Mouse (Mus musculus) liver, adult 2 months (tissue): ENCODE measurements around the gene Styk1. TPM values are rescaled to one million over a fixed set of nuclear protein-coding genes. Genes with fewer than 3 reads are reported as not detected.

Experiments used
- DNase-seq: peaks from one replicate; pipeline ENCODE4 v3.0.0-alpha.2; 2011; ENCODE audit warnings: low read depth, low spot score; ENCODE audit errors: extremely low read depth
- H3K27ac ChIP-seq: fragments of 200-500 bp; replicated peaks from 2 replicates; pipeline ENCODE4 v1.5.1; 2012; ENCODE audit warnings: low read depth, mild to moderate bottlenecking, control low read depth, inconsistent platforms, low read length; ENCODE audit not compliant: insufficient read depth
- H3K27me3 ChIP-seq: fragments of 200-500 bp; 2 replicates; pipeline ENCODE4 v1.6.1; 2012; ENCODE audit warnings: mild to moderate bottlenecking, moderate library complexity, low read length, inconsistent platforms; ENCODE audit not compliant: control insufficient read depth, insufficient read depth
- H3K36me3 ChIP-seq: fragments of 200-500 bp; 2 replicates; pipeline ENCODE4 v1.6.1; 2012; ENCODE audit warnings: low read length, inconsistent platforms; ENCODE audit not compliant: control insufficient read depth, insufficient read depth
- H3K4me1 ChIP-seq: fragments of 200-500 bp; 2 replicates; pipeline ENCODE4 v1.6.1; 2011; ENCODE audit warnings: low read length; ENCODE audit not compliant: control insufficient read depth, insufficient read depth
- H3K4me3 ChIP-seq: fragments of 200-500 bp; 2 replicates; pipeline ENCODE4 v1.5.1; 2011; ENCODE audit warnings: low read depth, mild to moderate bottlenecking, control low read depth, low read length, moderate library complexity; ENCODE audit not compliant: insufficient read depth
- H3K79me2 ChIP-seq: fragments of 200-500 bp; 2 replicates; pipeline ENCODE4 v1.6.1; 2012; ENCODE audit warnings: inconsistent platforms, mild to moderate bottlenecking, low read length, moderate library complexity; ENCODE audit not compliant: control insufficient read depth, insufficient read depth
- H3K9ac ChIP-seq: fragments of 200-500 bp; 2 replicates; pipeline ENCODE4 v1.6.1; 2012; ENCODE audit warnings: low read depth, mild to moderate bottlenecking, control low read depth, inconsistent platforms, low read length
- CTCF ChIP-seq: fragments of 200-500 bp; IDR thresholded peaks from 2 replicates; pipeline ENCODE4 v1.5.1; 2011; ENCODE audit warnings: low read depth, low read length, control low read depth
- POLR2A ChIP-seq: fragments of 200-500 bp; IDR thresholded peaks from 2 replicates; pipeline ENCODE4 v1.6.1; 2011; ENCODE audit warnings: low read length, control low read depth; ENCODE audit not compliant: insufficient read depth; ENCODE audit errors: extremely low read depth
- WGBS: fragments of 180-500 bp; shearing (Covaris S2); methylation state at CpG from one replicate; pipeline ENCODE4 v1.1.7; 2018; 5-methylcytosine and 5-hydroxymethylcytosine counted together
- polyA plus RNA-seq: library from polyadenylated mRNA; depleted of rRNA; stranded (reverse); fragments of >200 nt; gene quantifications from 2 replicates; pipeline ENCODE4 v1.2.3, GENCODE M21; 2012
- total RNA-seq: library from RNA; depleted of rRNA; stranded (reverse); fragments of >200 nt; gene quantifications from 2 replicates; pipeline ENCODE4 v1.2.3, GENCODE M21; 2014

Styk1 gene
- total and polyA plus RNA-seq, 2 experiments: not detected

DNA sequence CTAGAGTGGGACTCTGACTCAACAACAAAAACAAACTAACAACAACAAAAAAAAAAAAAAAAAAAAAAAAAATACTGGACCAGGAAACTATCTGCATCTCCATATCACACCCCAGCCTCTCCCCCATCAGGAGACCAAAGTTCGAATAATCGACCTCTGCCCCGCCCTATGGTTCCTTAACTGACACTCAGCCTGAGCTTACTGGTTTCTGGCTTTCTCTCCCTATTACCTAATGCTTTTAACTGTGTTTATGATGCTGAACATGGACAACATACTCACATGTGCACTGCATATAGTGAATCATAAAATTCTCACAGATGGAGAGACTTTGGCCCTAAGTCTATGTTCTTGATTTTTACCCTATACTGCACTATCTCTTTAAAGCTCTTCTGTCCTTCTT is 14.1 kb downstream of the Styk1 start:
- H3K9ac ChIP-seq: no peak overlapping the region
- WGBS: 85% methylated on average over 3 of the region's 3 CpGs
- TF ChIP-seq POLR2A: no peak
- TF ChIP-seq CTCF: no peak
- no peaks in the 10 kb centered on the region for H3K79me2 ChIP-seq
- H3K4me3 ChIP-seq: no peak overlapping the region
- no peak for DNase-seq
- no peaks in the 10 kb centered on the region for H3K27me3 ChIP-seq
- no peak overlapping the region for H3K27ac ChIP-seq
- H3K4me1 ChIP-seq: no peaks in the 10 kb centered on the region
- no peaks in the 10 kb centered on the region for H3K36me3 ChIP-seq

DNA sequence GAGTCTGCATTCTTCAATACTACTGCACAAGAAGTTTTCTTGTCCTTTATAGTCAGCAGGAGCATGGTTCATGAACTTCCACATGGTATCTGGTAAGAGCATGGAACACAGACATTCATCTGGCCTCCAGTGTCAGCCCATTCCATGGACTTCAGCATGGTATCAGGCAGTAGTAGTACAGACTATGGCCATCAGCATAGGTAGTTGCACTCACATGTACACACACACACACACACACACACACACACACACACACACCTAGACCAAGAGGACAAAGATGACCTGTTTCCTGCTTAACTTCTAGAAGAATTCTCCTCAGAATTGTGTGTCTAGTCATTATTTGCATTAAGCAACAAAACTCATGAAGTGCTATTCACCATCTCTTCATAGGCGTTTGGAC is 14.6 kb downstream of the Styk1 start:
- no peaks in the 10 kb centered on the region for H3K27me3 ChIP-seq
- H3K79me2 ChIP-seq: no peaks in the 10 kb centered on the region
- no peak overlapping the region for H3K27ac ChIP-seq
- no peak for DNase-seq
- TF ChIP-seq CTCF: no peak
- no peak for TF ChIP-seq POLR2A
- no peaks in the 10 kb centered on the region for H3K36me3 ChIP-seq
- no peak overlapping the region for H3K4me3 ChIP-seq
- WGBS: 71% methylated on average over 1 of the region's 1 CpGs
- H3K4me1 ChIP-seq: no peaks in the 10 kb centered on the region
- H3K9ac ChIP-seq: no peak overlapping the region

DNA sequence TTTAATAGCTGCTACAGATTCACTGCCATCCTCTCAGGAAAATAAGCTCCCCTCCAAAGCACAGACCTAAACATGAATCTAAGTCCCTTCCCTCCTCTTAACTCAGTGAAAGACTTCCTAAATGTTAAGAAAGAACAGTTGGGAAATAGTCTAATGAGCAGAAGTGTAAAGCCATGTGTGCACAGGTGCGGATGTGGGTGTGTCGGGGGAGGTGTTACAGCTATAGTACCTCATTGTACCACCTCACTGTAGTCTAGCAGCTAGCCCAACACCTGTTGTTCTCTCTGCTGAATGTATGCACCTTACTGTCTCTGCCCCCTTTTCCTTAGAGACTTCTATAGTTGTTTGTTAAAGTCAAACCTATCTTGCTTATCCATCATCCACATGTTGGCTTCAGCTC is 26.3 kb downstream of the Styk1 start:
- Histone ChIP-seq H3K4me3 (no peak overlapping the region), H3K79me2 (no peaks in the 10 kb centered on the region), H3K27me3 (no peaks in the 10 kb centered on the region), H3K27ac (no peak overlapping the region), H3K4me1 (no peaks in the 10 kb centered on the region), H3K9ac (no peak overlapping the region), H3K36me3 (no peaks in the 10 kb centered on the region)
- no peak for DNase-seq
- TF ChIP-seq POLR2A: no peak
- TF ChIP-seq CTCF: no peak
- WGBS: 92% methylated on average over 2 of the region's 2 CpGs

DNA sequence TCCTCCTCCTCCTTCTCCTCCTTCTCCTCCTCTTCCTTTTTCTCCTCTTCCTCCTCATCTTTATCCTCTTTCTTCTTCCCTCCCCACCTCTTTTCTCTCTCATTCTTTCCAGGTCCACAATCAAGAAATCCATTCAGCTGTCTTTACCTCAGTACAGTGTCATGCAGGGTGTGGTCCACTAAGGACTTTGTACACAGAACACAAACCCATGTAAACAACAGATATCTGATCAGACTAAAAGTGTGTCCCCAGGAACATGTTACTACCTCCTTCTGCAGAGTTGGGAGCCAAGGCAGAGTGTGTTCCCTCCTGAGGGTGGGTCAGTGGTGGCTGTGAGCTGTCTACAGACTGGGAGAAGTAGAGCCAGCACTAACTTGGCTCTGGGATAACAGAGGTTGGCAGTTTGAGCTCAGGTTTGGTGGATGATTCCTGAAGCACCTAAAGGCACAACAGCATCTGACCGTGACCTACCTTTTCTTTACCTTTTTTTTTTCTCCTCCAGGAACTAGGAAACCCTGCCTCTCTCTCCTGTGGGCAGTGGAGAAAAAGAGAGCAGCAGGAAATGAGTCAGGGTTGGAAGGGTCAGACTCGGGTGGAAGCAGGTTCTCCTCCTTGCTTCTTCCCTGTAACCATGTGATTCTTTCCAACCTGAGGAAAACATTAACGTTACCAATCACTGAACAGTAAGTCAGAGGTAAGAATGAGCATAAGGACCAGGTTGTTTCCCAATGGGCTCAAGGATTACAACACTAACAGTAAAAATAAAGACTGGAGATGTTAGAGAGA is 31.4 kb downstream of the Styk1 start:
- 61% methylated on average over 3 of the region's 3 CpGs for WGBS
- Histone ChIP-seq H3K27me3 (no peaks in the 10 kb centered on the region), H3K36me3 (no peaks in the 10 kb centered on the region), H3K27ac (no peak overlapping the region), H3K4me1 (no peaks in the 10 kb centered on the region), H3K9ac (no peak overlapping the region), H3K79me2 (no peaks in the 10 kb centered on the region), H3K4me3 (no peak overlapping the region)
- DNase-seq: no peak
- no peak for TF ChIP-seq CTCF
- no peak for TF ChIP-seq POLR2A

DNA sequence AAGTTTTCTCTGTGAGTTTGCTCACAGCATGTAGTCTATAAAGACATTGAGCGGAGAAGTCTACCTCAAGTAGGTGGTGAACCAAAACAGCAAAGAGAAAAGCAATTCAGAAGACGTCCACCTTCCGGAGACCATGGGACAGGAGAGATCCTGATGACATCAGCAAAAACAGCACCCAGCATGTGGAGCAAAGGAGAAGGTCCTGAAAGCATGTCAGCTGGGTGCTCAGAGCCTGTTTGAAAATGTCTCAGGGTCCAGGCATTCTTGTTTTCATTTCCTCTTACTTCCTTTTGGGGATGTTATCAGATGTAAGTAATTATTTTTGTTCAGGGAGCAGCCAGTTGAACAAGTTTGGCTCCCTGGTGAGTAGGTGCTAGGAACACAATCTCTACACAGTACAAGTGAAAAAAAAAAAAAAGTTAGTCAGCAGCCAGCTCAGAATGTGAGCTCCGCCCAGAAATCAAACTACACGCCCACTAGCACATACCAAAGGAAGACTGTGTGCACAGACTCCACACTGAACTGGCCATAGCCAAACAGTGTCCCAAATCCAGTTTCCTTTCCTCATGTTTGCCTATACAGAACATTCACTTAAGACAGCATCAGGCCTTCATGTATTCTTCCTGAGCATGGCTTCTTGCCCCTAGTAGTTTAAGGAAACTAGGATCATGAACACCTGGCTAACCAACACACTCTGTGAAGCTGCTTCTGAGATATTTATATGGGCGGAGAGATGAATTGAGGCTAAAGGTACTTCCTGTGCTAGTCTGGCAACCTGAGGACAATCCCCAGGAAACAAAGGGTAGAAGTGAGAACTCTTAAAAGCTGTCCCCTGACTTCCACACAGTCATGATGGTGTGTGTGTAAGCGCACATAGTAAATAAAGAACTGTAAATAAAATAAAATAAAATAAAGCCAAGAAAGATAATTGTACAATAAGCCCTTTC is 37.0 kb downstream of the Styk1 start:
- H3K4me1 ChIP-seq: no peaks in the 10 kb centered on the region
- WGBS: 71% methylated on average over 7 of the region's 7 CpGs
- H3K36me3 ChIP-seq: no peaks in the 10 kb centered on the region
- no peaks in the 10 kb centered on the region for H3K27me3 ChIP-seq
- no peaks in the 10 kb centered on the region for H3K79me2 ChIP-seq
- no peak overlapping the region for H3K27ac ChIP-seq
- no peak overlapping the region for H3K4me3 ChIP-seq
- H3K9ac ChIP-seq: no peak overlapping the region
- DNase-seq: no peak
- no peak for TF ChIP-seq POLR2A
- TF ChIP-seq CTCF: no peak

DNA sequence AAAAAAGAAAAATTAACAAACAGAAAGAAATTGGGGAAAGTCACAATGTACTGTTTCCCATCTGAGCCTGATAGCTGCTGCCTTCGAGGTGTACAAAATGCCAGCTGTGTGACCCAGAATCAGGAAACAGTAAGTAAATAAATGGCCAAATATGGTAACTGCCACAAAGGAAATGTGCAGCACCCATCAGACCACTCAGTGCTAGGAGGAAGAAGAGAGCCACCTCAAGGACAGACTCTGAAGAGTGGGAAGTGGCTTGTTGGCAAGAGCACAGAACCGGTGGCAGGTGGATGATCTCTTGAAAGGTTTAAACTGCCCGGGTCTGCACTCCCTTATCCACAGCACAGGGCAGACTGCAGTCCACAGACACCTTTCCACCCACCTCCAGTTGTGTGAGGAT is 45.4 kb downstream of the Styk1 start:
- Histone ChIP-seq H3K27ac (no peak overlapping the region), H3K36me3 (no peaks in the 10 kb centered on the region), H3K9ac (no peak overlapping the region), H3K4me3 (no peak overlapping the region), H3K27me3 (no peaks in the 10 kb centered on the region), H3K79me2 (no peaks in the 10 kb centered on the region), H3K4me1 (no peaks in the 10 kb centered on the region)
- no peak for DNase-seq
- TF ChIP-seq POLR2A (no peak), CTCF (no peak)
- 47% methylated on average over 3 of the region's 3 CpGs for WGBS
